Mouse (Mus musculus): Measurements from ENCODE around the gene Rilp.

Gene Rilp

GRCm38 (mm10) chr11:75557142-75557541 is 47.2 kb downstream of the Rilp start:
- DNase-seq (ENCODE audit: low read depth, low spot score): peak; percentile 41

DNA sequence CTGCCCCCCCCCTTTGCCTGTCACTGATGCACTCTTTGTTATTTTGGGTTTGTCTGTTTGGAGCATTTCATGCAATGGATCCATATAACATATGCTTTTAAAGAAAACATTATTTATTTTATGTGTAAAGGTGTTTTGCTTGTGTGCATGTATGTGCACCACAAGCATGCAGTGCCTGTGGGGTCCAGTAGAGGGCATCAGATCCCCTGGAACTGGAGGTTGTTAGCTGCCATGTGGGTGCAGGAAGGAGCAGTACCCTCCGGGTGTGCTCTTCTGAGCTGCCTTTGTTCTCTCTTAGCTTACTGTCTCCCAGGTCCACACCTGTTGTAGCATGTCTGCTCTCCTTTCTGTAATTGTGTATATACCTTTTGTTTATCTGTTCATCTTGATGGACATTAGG is 48.2 kb downstream of the Rilp start:
- peak; percentile 87 for DNase-seq (ENCODE audit: low read depth, low spot score)

DNA sequence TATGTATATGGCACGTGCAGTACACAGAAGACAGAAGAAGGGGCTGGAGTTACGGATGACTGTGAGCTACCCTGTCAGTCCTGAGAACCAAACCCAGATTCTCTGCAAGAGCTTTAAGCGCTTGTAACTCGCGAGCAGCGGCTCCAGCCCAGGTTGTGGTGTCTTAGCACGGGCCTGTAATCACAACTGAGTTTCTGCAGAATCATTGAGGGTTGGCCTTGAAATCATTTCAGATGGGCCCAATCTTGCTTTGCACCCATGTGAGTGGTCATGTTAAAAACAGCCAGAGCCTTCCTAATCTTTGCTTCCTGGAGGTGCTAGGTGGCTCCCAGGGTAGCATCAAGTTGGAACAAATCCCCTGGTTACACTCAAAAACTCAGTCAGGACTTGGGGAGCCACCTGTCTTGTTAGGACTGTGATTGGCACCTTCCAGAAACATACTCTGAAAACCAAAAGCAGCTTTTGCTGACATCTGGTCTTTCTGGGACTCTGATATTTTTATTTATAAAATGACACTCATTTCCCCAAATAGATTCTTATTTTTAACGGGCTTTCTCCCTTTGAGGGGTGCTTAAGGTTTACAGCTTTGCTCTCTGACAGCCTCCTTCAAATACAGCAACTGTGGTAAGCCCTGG is 50.1 kb downstream of the Rilp start:
- DNase-seq (ENCODE audit: low read depth, low spot score): no peak

- no peak for DNase-seq (ENCODE audit: low read depth, low spot score)
These were observed 50.9 kb downstream of the Rilp start for GRCm38 (mm10) chr11:75560530-75561409.

DNA sequence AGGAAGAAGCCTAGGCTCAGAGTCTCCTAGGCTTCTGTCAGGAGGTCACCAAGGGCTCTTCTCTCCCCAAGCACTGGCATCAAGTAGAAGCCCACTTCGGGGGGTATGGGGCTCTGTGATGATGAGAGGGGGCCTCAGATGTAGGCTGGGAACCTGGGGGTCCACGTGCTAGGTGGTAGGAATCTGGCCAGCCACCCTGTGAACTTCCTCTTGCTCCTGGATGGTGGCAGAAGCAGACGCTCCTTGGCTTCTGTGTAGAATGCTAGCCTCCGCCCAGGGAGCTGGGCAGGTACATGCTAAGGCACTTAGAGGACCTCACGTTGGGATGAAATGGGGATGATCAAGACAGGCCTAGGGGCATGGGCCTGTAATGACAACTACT is 51.5 kb downstream of the Rilp start:
- DNase-seq (ENCODE audit: low read depth, low spot score): no peak
